Mouse (Mus musculus) kidney, postnatal 36 days (tissue): ENCODE data around the gene 2310046K23Rik.
"Not testable (repeated sequence)": the region's sequence is repeated elsewhere in the genome, so short reads cannot be mapped to it uniquely, and the experiment has no call there.

Experiments used
- DNase-seq, 2 experiments: peaks; one replicate each; pipeline ENCODE4 v3.0.0; 2021 to 2022; ENCODE audit warnings: mixed read lengths in 2 of 2

2310046K23Rik gene

GRCm38 (mm10) chr3:92534411-92534810 lies at the start of gene 2310046K23Rik:
Gene 2310046K23Rik, minus strand, starts transcription at chr3:92534511.
- DNase-seq = no peak

- DNase-seq = no peak
These were observed 49.0 kb upstream of the 2310046K23Rik start for GRCm38 (mm10) chr3:92583164-92583826.

DNA sequence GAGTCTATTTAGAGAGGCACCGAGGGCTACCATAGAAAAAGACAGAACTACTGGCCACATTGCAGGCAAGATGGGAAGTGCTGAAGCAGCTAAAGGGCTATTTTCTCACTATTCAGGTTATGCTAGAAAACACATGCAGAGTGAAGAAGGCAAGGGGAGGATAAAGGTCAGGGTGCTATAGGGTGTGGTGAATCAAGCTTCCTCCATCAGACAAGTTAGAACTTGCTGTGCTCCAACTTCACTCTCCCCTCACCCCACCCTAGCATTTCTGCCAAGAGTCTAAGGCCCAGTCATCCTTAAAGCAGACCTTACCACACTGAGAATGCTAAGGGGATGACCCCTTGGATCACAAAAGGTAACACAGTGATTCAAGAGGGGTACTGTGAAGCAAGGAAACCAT lies 45.2 kb upstream of the 2310046K23Rik start:
- DNase-seq = no peak

GRCm38 (mm10) chr3:92578652-92579413 lies 44.5 kb upstream of the 2310046K23Rik start:
- no peak for DNase-seq

DNA sequence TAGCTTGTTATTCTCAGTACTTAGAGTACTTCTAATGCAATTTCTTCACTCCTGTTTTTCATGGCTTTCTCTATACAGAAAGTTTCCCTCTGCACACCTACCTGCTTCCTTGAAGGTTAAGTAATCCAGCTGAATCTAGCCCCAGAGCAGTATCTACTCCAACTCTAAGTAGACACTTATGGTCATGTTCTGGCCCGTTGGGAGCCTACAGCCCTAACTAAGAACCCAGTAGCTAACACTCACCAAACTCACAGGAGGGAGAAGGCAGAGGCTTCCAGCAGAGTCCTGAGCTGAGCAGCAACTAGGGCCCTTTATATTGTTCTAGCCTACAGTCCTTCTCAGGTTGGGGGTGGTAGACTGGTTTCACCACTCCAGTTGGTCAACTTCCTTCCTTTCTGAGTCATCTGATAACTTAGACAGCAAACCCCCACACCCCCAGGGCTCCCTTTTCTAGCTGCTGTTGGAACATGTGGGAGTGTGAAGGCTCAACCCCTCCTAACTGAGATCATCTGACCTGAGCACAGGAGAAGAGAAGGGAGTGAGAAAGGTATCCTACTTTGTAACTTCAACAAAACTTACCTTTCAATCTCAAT lies 39.2 kb upstream of the 2310046K23Rik start, which contains the start of gene Ivl:
TSS of gene Ivl (minus strand) at position 287 of the 593 bp plus-strand sequence.
- no peak for DNase-seq

GRCm38 (mm10) chr3:92572514-92573155 lies 38.3 kb upstream of the 2310046K23Rik start:
- no peak for DNase-seq

DNA sequence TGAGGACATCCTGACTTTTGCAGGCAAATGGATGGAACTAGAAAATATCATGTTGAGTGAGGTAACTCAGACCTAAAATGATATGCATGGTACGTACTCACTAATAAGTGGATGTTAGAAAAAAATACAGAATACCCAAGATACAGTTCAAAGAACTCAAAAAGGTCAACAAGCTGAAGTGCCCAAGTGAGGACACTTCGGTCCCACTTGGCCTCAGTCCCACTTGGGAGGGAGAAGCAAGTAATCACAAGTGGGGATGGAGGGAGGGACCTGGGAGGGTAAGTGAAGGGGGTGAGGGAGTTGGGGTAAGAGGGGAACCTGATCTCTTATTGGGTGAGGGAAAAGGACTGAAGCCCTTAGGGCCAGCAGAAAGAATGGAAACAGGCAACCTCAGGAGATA lies 34.4 kb upstream of the 2310046K23Rik start:
- no peak for DNase-seq

GRCm38 (mm10) chr3:92565418-92565817 lies 31.1 kb upstream of the 2310046K23Rik start:
- peak in 1 of 2 experiments; percentile 8 for DNase-seq

DNA sequence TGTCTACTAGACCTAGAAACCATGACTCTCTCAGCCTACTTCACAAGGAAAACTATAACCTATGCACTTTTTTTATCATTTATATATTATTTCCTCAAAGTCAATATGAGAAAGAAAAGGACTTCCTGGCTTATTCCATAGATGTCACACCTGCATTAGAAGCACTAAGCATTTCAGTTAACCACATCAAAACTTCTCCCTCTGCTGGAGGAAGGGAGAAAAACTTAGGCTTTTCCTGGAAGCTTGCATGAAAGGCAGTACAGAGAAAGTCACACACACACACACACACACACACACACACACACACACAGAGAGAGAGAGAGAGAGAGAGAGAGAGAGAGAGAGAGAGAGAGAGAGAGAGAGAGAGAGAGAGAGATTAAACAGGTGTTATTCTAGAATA lies 22.0 kb downstream of the 2310046K23Rik start:
- peak; percentile 5 to 14 for DNase-seq

DNA sequence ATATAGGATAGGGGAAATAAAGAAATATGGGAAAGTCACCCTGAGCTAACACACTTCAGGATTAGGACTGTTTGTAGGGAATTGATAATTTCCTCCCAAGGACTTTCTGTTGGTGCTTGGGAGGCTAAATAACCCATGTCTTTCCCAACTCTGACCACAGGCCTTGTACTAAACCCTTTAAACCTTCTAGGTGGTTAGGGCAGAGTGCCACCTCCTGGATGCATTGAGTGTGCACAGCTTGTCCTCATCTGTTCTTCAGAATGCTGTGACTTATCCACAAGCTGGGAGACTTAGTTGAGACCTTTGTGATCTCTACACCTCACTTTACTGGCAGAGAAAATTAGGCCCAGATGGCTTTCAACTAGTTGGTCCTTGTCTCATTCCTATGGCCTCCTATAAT lies 23.5 kb downstream of the 2310046K23Rik start:
- peak; percentile 26 to 69 for DNase-seq

- no peak for DNase-seq
These were observed 26.1 kb downstream of the 2310046K23Rik start for GRCm38 (mm10) chr3:92508185-92508584.

DNA sequence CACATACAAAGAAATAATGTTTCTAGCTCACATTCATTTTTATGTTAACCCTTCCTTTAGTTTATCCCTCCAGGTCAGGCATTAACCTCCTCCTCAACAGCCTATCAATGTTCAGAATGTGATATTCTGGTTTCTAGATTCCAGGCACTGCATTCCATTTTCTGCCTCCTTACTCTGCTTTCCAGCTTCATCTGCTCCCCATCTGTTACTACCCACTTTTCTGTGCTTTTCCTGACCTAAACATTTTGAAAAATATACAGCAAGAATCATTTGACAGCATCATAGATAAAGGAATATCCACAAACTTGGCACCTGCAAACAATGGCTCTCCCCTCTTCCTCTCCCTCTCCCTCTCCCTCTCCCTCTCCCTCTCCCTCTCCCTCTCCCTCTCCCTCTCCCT lies 30.8 kb downstream of the 2310046K23Rik start:
- no peak for DNase-seq

DNA sequence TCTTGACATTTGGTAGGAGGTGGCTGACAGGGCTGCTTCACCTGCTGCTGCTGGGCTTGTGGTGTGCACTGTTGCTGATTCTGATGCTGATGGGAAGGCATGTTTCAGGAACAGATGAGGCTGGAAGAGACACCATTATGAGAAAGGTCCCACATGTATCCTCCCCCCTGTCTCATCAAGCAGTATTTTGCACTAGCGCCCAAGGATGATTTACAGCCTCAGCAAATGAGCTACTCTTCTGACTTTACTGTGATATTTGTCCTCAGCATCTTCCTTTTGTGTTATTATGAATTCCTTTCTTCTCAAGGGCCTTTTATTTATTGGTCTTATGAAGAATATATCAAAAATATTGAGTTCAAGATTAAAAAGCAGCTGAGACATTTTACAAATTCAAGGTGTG lies 33.9 kb downstream of the 2310046K23Rik start, which contains the start of gene Sprr4:
TSS of gene Sprr4 (minus strand) at position 101 of the 400 bp plus-strand sequence.
- DNase-seq = no peak

GRCm38 (mm10) chr3:92490262-92490661 lies 44.0 kb downstream of the 2310046K23Rik start:
- DNase-seq = not testable (repeated sequence)

DNA sequence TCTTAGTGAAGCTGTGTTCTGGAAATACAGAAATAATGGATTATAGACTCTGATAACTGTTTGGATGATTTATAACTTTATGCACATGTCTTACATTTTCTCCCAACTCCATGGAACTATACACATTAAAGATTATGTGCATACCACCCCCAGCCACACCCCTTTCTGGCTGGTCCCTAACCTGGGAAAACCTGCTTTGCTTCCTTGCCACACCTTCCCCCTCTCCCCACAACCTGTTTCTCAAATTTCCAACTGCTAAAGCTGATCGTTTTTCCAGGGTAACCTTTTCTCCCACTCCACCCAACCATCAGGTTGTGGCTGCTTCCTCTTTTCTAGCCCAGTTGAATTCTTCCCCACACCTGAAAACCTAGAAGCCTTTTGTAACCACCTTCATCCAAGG lies 48.0 kb downstream of the 2310046K23Rik start:
- DNase-seq = no peak

- no peak for DNase-seq
These were observed 48.4 kb downstream of the 2310046K23Rik start, which contains the start of gene Sprr1a for GRCm38 (mm10) chr3:92485863-92486262. Gene Sprr1a, minus strand, starts transcription at chr3:92485895.
